Mouse (Mus musculus) heart, adult 18-20 months (tissue): ENCODE measurements around the gene Emcn. TPM values are rescaled to one million over a fixed set of nuclear protein-coding genes. Genes with fewer than 3 reads are reported as not detected.

Source experiments
- DNase-seq, 2 experiments: peaks; one replicate each; pipeline ENCODE4 v3.0.0; 2021 to 2022; ENCODE audit warnings: mixed read lengths in 1 of 2
- total RNA-seq, 2 experiments: library from RNA; stranded (reverse); gene quantifications; 2 replicates each; pipeline ENCODE4 v1.2.3; 2021

Emcn gene
- total RNA-seq, 2 experiments from 2014 or later = 38.0 to 39.2 TPM

- DNase-seq = no peak
Observed at GRCm38 (mm10) chr3:137395588-137395987, 54.7 kb downstream of the Emcn start.

GRCm38 (mm10) chr3:137415451-137416086 is 74.7 kb downstream of the Emcn start:
- DNase-seq = peak in 1 of 2 experiments; percentile 5

- peak; percentile 2 to 24 for DNase-seq
Observed at GRCm38 (mm10) chr3:137418636-137419035, 77.8 kb downstream of the Emcn start.

GRCm38 (mm10) chr3:137429516-137429915 is 88.6 kb downstream of the Emcn start:
- DNase-seq = no peak

- no peak for DNase-seq
Observed at GRCm38 (mm10) chr3:137464902-137465629, 124.2 kb downstream of the Emcn start.

GRCm38 (mm10) chr3:137465953-137466352 is 125.1 kb downstream of the Emcn start:
- DNase-seq = no peak

- no peak for DNase-seq
Observed at GRCm38 (mm10) chr3:137466766-137467165, 125.9 kb downstream of the Emcn start.

GRCm38 (mm10) chr3:137467386-137467785 is 126.5 kb downstream of the Emcn start:
- DNase-seq = no peak

GRCm38 (mm10) chr3:137472145-137472544 is 131.3 kb downstream of the Emcn start:
- no peak for DNase-seq

GRCm38 (mm10) chr3:137479761-137480339 is 139.0 kb downstream of the Emcn start:
- no peak for DNase-seq

GRCm38 (mm10) chr3:137481157-137481556 is 140.3 kb downstream of the Emcn start:
- DNase-seq = no peak
